In genomic region chr8:114063566-114063965, GRCm38 (mm10) we compare ENCODE assay signal across 20 mouse cellular contexts.
DNase-seq lines count a peak whose midpoint lies in the region; ATAC-seq and TF ChIP-seq lines count a peak whose summit lies in the region.
"Had no signal": no experiment of that assay in that cellular context is flagged by ENCODE, and none has a peak within 500 bp of the region (broad histone marks: within the 10 kb centered on the region; RNA-seq: fewer than 3 reads in every experiment).

No protein-coding gene starts in this region.

- no peak overlapping the region for H3K4me2 ChIP-seq in hindbrain, embryonic 14.5 days (replicated peaks)
- H3K4me2 ChIP-seq in midbrain, postnatal 0 days (ENCODE audit: low read depth, low read length, poor library complexity, severe bottlenecking) = no peak overlapping the region
- H3K4me2 ChIP-seq: liver, embryonic 13.5 days had no signal

- H3K27me3 ChIP-seq in hindbrain, embryonic 14.5 days (ENCODE audit: control insufficient read depth, insufficient read depth, low read length) = no peaks in the 10 kb centered on the region
- H3K27me3 ChIP-seq in hindbrain, embryonic 10.5 days (ENCODE audit: insufficient read depth, poor library complexity, severe bottlenecking) = no peaks in the 10 kb centered on the region
- no peaks in the 10 kb centered on the region for H3K27me3 ChIP-seq in midbrain, postnatal 0 days (ENCODE audit: insufficient read depth, low read length)
- no peaks in the 10 kb centered on the region for H3K27me3 ChIP-seq in midbrain, embryonic 10.5 days (ENCODE audit: low read depth, poor library complexity, severe bottlenecking)
- H3K27me3 ChIP-seq: liver, embryonic 13.5 days had no signal

- DNase-seq in cerebellum, adult 9-10 months = peak; percentile 18
- DNase-seq in cerebellum, adult 8-10 months = no peak
- peak; percentile 66 for DNase-seq in hindbrain, embryonic 14.5 days (ENCODE audit: low spot score)
- DNase-seq in hindbrain, embryonic 10.5 days (ENCODE audit: low spot score) = no peak
- peak; percentile 31 for DNase-seq in midbrain, postnatal 0 days (ENCODE audit: low spot score)
- DNase-seq in midbrain, embryonic 10.5 days (ENCODE audit: low spot score) = no peak
- DNase-seq in frontal cortex, postnatal 25 days (ENCODE audit: low spot score in 2 of 2) = no peak
- DNase-seq in liver = no peak
- DNase-seq: adrenal gland, postnatal 25 days; gastrocnemius, postnatal 25 days; heart, postnatal 4 days; kidney, postnatal 10 days; left cerebral cortex, postnatal 4 days; liver, embryonic 13.5 days; lung, postnatal 10 days; right cerebral cortex, postnatal 25 days had no signal

- no peaks in the 10 kb centered on the region for H3K36me3 ChIP-seq in hindbrain, embryonic 14.5 days (replicated peaks; ENCODE audit: control insufficient read depth, insufficient read depth)
- no peaks in the 10 kb centered on the region for H3K36me3 ChIP-seq in hindbrain, embryonic 10.5 days
- no peaks in the 10 kb centered on the region for H3K36me3 ChIP-seq in midbrain, postnatal 0 days (ENCODE audit: insufficient read depth, low read length)
- no peaks in the 10 kb centered on the region for H3K36me3 ChIP-seq in midbrain, embryonic 10.5 days
- H3K36me3 ChIP-seq: heart, embryonic 10.5 days; liver, embryonic 13.5 days had no signal

- ATAC-seq in hindbrain, embryonic 14.5 days (ENCODE audit: low FRiP score) = no peak
- ATAC-seq in midbrain, postnatal 0 days (ENCODE audit: low FRiP score) = no peak
- ATAC-seq: forebrain, embryonic 16.5 days; intestine, embryonic 16.5 days had no signal

- no peak overlapping the region for H3K27ac ChIP-seq in hindbrain, embryonic 14.5 days
- no peak overlapping the region for H3K27ac ChIP-seq in hindbrain, embryonic 10.5 days
- no peak overlapping the region for H3K27ac ChIP-seq in midbrain, postnatal 0 days (ENCODE audit: low read depth, low read length)
- no peak overlapping the region for H3K27ac ChIP-seq in midbrain, embryonic 10.5 days (replicated peaks)
- H3K27ac ChIP-seq: heart, embryonic 10.5 days; liver, embryonic 13.5 days had no signal

- H3K9ac ChIP-seq in hindbrain, embryonic 14.5 days = no peak overlapping the region
- no peak overlapping the region for H3K9ac ChIP-seq in midbrain, postnatal 0 days (replicated peaks; ENCODE audit: low read length, poor library complexity, severe bottlenecking)
- H3K9ac ChIP-seq: liver, embryonic 13.5 days had no signal

- H3K4me1 ChIP-seq in hindbrain, embryonic 14.5 days (replicated peaks; ENCODE audit: control insufficient read depth, insufficient read depth, low read length) = no peaks in the 10 kb centered on the region
- H3K4me1 ChIP-seq in hindbrain, embryonic 10.5 days (replicated peaks) = no peaks in the 10 kb centered on the region
- no peaks in the 10 kb centered on the region for H3K4me1 ChIP-seq in midbrain, postnatal 0 days (ENCODE audit: insufficient read depth, low read length)
- H3K4me1 ChIP-seq in midbrain, embryonic 10.5 days = no peaks in the 10 kb centered on the region
- H3K4me1 ChIP-seq: heart, embryonic 10.5 days; liver, embryonic 13.5 days had no signal

- no peak overlapping the region for H3K4me3 ChIP-seq in hindbrain, embryonic 14.5 days (replicated peaks; ENCODE audit: low read length)
- H3K4me3 ChIP-seq in hindbrain, embryonic 10.5 days = no peak overlapping the region
- no peak overlapping the region for H3K4me3 ChIP-seq in midbrain, postnatal 0 days (ENCODE audit: low read depth, low read length)
- no peak overlapping the region for H3K4me3 ChIP-seq in midbrain, embryonic 10.5 days
- H3K4me3 ChIP-seq: heart, embryonic 10.5 days; liver, embryonic 13.5 days; myocyte had no signal

- peak; percentile 59 for TF ChIP-seq CTCF in midbrain, postnatal 0 days (IDR thresholded peaks at IDR 0.05)

- no peaks in the 10 kb centered on the region for H3K9me3 ChIP-seq in hindbrain, embryonic 14.5 days (ENCODE audit: control insufficient read depth, low read length)
- no peaks in the 10 kb centered on the region; the same call in 1 of the 2 replicates for H3K9me3 ChIP-seq in hindbrain, embryonic 10.5 days
- H3K9me3 ChIP-seq in midbrain, postnatal 0 days (ENCODE audit: low read length) = no peaks in the 10 kb centered on the region
- H3K9me3 ChIP-seq in midbrain, embryonic 10.5 days (replicated peaks) = no peaks in the 10 kb centered on the region
- H3K9me3 ChIP-seq: heart, embryonic 10.5 days; liver, embryonic 13.5 days had no signal

Comparison
In these comparisons a context has a peak if more than half of its experiments do, and no peak if none do; other contexts are left out.
1. DNase-seq: peak in cerebellum, adult 9-10 months (single experiment), hindbrain, embryonic 14.5 days (single experiment) and midbrain, postnatal 0 days (single experiment); none in cerebellum, adult 8-10 months (single experiment), hindbrain, embryonic 10.5 days (single experiment), midbrain, embryonic 10.5 days (single experiment), frontal cortex, postnatal 25 days (0 of 2) and liver (single experiment).